Mouse (Mus musculus) cerebellum, postnatal 36 days (tissue): ENCODE results near the gene Flt3l.
"Not testable (repeated sequence)": the region's sequence is repeated elsewhere in the genome, so short reads cannot be mapped to it uniquely, and the experiment has no call there.

Experiments used
- DNase-seq, 2 experiments: peaks; one replicate each; pipeline ENCODE4 v3.0.0; 2021 to 2022; ENCODE audit warnings: mixed read lengths in 2 of 2

Gene Flt3l

GRCm38 (mm10) chr7:45141319-45141718 lies 5.1 kb upstream of the Flt3l start:
- DNase-seq = no peak

- DNase-seq = no peak
Observed at GRCm38 (mm10) chr7:45139904-45140723, 3.9 kb upstream of the Flt3l start.

- no peak for DNase-seq
Observed at GRCm38 (mm10) chr7:45138403-45138802, 2.2 kb upstream of the Flt3l start.

- no peak for DNase-seq
Observed at GRCm38 (mm10) chr7:45137171-45138006, 1.2 kb upstream of the Flt3l start.

- no peak for DNase-seq
Observed at GRCm38 (mm10) chr7:45135370-45135769, 862 bp downstream of the Flt3l start.

GRCm38 (mm10) chr7:45134544-45135026 lies 1.6 kb downstream of the Flt3l start:
- no peak for DNase-seq

GRCm38 (mm10) chr7:45133446-45134159 lies 2.6 kb downstream of the Flt3l start:
- no peak for DNase-seq

- DNase-seq = no peak
Observed at GRCm38 (mm10) chr7:45131850-45132249, 4.4 kb downstream of the Flt3l start.

- no peak for DNase-seq
Observed at GRCm38 (mm10) chr7:45129776-45130512, 6.3 kb downstream of the Flt3l start.

GRCm38 (mm10) chr7:45129318-45129717 lies 6.9 kb downstream of the Flt3l start:
- DNase-seq = no peak

GRCm38 (mm10) chr7:45128624-45129246 lies 7.5 kb downstream of the Flt3l start, which contains the start of gene Rpl13a:
Gene Rpl13a (minus strand): TSS chr7:45128761.
- peak; percentile 98 to 99 for DNase-seq

GRCm38 (mm10) chr7:45127700-45128224 lies 8.5 kb downstream of the Flt3l start:
- DNase-seq = no peak

GRCm38 (mm10) chr7:45126844-45127699 lies 9.2 kb downstream of the Flt3l start:
- no peak for DNase-seq

- DNase-seq = no peak
Observed at GRCm38 (mm10) chr7:45126147-45126843, 9.9 kb downstream of the Flt3l start.

GRCm38 (mm10) chr7:45125649-45126048 lies 10.6 kb downstream of the Flt3l start:
- DNase-seq = not testable (repeated sequence)

- no peak for DNase-seq
Observed at GRCm38 (mm10) chr7:45125144-45125600, 11.1 kb downstream of the Flt3l start.

- DNase-seq = peak; percentile 97 to 99
Observed at GRCm38 (mm10) chr7:45124224-45125143, 11.7 kb downstream of the Flt3l start, which contains the start of gene Rps11. Gene Rps11 (minus strand): TSS chr7:45124439.

GRCm38 (mm10) chr7:45123186-45123570 lies 13.1 kb downstream of the Flt3l start:
- DNase-seq = no peak
